Mouse (Mus musculus) lung, adult 2 months (tissue): ENCODE results near the gene Sox5.

Experiments used
- CTCF ChIP-seq: fragments of 200-500 bp; IDR thresholded peaks from 2 replicates; pipeline ENCODE4 v1.5.1; 2011; ENCODE audit warnings: mild to moderate bottlenecking, low read length, control low read depth; ENCODE audit not compliant: insufficient read depth
- POLR2A ChIP-seq: fragments of 200-500 bp; IDR thresholded peaks from 2 replicates; pipeline ENCODE4 v1.6.1; 2011; ENCODE audit warnings: low read depth, mild to moderate bottlenecking, control low read depth, low read length, borderline replicate concordance; ENCODE audit errors: extremely low read depth

- TF ChIP-seq POLR2A = no peak
- no peak for TF ChIP-seq CTCF
Measured at GRCm38 (mm10) chr6:144077826-144078225, 704.0 kb downstream of the Sox5 start.
